Mouse (Mus musculus) megakaryocyte-erythroid progenitor cell, adult 5-6 weeks (primary cell): ENCODE measurements at regions not wholly inside any gene's neighbourhood (a gene's known extent, or its start where the extent isn't known, plus 50 kb on each side); places are given as distances from the start of the nearest gene placed in this dataset.

Source experiments
- ATAC-seq: replicated peaks from 2 replicates; pipeline ENCODE4 v1.8.0; 2016; ENCODE audit warnings: mild to moderate bottlenecking, inconsistent platforms; ENCODE audit not compliant: severe bottlenecking, poor library complexity, low FRiP score, low TSS enrichment

DNA sequence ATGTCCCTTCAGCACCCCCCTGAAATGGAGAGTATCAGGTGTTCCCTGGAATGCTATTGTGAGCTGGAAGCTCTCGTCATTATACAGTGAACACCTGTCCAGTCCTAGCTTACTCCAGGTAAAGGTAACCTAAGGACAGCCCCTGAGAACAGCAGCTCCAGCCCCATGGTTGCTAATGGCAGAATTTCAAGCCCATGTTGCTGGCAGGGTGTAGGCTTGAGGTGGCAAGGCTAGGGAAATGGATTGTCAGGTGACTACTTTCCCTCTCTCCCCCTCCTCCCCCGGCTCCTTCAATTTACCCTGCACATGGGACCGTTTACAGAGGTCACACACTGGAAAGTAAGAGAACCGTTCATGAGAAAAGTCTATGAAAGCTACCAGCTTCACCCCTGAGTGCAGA lies 93.2 kb upstream of the Cpeb4 start:
- no peak for ATAC-seq

DNA sequence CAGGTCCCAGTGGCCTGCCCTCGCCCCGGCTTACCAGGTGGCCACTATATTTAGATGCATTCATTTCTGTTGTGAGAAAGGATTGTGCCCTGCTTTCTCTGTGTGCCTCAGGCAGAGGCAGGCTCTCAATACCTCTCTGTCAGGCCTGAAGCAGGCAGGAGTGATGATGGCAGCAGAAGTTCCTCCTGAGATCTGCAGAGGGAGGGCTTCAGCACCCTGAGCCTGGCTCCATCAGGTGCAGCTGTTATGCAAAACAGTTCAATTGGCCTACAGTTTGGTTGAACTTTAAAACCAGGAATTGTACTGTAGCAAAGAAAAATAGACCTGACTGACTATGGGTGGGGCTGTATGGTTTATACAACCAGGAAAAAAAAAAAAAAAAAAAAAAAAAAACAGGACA lies 92.7 kb upstream of the Cpeb4 start:
- ATAC-seq, result no peak

DNA sequence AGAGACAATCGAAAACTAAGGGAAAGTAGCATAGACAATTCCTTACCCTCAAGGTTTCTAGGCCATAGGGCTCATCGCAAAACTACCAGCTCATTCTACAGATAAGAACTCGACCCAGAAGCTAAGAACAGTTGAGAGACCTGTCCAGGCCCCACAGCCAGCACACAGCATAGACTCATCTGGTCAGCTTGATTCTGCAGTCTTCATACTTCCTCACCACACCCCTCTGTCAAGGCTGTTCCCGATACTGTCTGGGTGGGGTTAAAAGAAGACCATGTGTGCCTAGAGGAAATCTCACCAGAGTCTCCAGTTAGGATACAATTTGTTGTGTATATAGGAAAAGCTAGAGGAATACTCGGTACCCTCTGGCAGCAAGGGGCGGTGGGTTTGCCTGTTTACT lies 91.0 kb upstream of the Cpeb4 start:
- ATAC-seq, result peak; percentile 53; the same call in 1 of the 2 replicates

DNA sequence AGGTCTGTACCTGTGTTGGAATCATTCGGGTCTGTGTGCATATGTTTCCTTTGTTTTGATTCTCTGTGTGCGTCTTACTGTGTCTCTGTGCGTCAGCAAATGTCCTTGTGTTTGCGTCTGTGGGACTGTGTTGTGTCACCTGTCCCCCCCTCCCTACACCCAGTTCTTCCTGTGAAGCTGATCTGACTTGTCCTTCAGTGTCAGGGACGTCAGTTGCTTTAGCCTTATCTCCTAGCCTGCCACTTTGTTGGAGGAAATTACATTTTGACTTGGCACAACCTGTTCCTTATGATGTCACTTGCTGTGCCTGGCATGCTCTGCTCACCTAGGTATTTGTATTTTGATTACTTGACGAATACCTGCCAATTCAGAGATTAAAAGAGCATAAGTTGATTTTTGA lies 90.4 kb upstream of the Cpeb4 start:
- no peak for ATAC-seq

DNA sequence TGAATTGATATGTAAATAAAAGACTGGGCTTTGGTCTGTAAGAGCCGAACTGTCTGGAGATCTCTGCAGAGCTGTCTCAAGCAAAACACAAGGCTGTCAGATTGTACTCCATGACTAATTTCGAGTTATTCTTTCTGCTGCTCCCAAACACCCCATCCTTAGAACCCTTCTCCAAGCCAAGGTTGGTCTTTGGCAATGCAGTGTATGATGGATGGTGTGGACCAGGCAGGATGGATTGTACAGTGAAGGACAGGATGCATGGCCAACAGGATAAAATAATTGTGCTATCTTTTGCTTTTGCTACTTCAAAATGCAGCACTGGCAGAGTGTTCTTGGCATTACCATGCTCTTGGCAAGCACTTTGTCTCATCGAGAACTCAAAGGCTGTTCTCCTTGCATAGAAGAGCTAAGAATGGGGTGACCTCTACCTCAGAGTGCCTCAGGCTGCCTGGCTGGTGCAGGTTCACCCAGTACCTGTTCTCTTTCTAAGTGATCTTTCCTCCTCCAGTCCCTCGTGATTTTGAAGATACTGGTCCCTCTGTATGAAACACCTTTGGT lies 88.4 kb upstream of the Cpeb4 start:
- no peak for ATAC-seq

DNA sequence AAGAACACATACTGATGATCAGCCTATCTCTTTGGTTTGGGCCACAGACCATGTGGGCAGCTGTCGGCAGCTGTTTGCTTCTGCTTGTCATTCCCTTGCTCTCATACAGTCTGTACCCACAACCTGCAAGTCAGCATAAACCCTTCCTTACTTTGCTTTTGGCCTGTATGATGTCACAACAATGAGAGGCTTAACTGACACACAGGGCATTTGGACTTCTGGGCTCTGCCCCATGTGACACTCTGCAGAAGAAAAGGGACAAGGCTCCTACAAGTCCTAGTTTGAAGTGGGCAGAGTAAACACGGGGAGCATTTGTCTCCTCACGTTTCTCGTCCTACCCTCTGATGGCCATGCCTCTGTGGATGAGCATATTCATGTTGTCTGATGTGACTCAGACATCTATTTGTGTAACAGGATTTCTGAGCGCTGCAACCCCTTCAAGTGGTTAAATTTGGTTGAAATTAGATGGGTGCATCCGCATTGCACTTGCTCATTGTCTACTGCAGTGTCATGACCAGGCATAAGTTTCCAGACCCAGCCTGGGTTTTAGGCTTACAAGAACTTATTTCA lies 87.6 kb upstream of the Cpeb4 start:
- ATAC-seq, result no peak

DNA sequence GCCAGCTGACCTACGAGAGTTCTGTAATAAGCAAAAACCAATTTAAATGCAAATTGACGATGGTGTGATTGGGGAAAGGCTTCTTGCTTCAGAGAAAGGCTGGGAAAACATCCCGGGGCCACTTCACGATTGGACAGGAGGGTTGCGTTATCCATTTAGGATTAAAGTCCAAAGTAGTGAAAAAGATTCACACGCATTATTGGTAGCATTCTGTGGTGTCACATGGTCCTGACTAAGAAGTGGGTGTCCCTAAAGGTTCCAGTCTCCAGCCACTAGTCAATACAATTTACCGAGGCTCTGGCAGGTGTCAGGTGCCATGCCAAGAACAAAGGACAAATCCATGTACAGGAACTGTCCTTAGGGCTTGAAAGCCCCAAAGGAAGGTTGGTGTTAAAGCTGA lies 86.9 kb upstream of the Cpeb4 start:
- no peak for ATAC-seq

DNA sequence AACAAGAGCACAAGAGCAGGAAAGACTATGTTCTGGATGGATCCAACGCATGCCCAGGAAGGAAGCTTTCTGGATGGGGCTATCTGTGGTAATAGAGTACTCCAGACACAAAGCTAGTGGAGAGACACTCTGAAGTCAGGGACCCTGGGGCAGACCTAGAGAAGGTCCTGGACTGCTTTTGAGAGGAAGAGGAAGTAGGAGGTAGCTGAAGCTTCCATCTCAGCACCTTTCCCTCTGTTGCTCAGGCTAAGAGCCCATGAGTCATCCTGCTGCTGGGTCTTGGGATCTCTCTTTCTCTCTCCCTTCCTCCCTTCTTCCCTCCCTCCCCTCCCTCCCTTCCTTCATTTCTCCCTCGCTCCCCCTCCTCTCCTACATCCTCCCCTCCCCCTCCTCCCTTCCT lies 84.6 kb upstream of the Cpeb4 start:
- no peak for ATAC-seq

DNA sequence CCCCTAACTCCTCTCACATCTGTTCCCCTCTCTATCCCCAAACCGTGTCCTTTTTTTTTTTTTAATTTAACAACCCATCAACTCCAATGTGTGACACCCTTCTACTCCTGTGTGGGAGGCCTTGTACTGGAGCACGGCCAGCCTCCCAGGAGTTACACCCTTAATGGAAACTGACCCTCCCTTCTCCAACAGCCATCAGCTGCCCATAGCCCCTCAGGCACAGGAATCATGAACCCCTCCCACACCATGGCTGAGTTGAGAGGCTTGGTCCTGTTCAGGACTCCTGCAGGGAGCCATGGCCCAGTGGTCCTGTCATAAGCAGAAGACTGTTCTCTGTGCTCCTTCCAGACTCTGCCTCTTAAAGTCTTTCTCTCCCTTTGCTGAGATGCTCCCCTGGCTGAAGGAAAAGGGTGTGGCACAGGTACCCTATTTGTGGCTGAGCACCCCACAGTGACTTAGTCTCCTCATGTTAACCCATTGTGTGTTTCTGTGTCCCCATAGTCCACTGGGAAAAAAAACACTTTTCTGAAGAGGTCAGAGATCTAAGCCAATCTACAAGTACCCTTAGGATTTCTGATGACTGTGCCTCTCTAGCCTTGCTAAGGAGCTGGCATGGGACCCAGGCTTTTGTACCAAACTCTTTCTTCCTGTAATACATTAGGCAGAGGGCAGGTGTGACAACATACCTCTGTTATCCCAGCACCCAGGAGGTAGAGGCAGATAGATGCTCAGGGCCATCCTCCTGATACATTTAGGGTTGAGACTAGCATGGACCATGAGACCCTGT lies 83.9 kb upstream of the Cpeb4 start:
- ATAC-seq, result no peak

DNA sequence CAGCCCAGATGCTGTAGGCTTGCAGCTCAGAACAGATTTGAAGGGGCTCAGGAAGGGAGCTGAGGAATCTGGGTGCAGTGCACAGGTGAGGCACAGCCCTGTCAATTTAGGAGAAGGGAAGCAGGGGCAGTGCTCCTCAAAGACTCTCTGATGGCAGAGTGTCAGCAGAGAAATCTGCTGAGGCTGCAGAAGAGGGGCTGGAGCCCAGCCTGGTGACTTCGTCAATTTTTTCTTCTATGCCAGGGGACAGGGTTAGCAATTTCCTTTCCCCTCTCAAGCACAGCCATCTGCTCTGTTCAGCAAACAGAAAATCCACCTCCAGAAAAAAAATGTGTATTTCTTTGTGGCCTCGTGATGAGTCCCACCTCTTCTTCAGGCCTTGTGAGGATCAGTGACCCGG lies 82.0 kb upstream of the Cpeb4 start:
- no peak for ATAC-seq

DNA sequence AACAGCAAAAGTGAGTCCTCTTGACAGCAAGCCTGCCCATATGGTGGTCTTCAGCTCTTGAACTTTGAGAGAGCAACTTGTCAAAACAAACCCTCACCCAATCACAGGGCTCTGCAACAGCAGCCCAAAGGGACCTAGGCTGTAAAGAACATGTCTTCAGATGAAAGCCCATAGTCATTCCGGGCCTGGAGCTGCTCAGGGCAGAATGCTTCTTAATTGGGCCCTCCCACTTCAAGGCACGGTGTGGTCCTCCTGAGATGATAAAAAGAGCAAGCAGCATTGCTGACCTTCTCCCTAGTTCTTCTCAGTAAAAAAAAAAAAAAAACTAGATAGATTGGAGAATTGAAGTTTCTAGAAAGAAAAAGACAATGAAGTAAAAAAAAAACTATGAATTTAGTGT lies 80.7 kb upstream of the Cpeb4 start:
- no peak for ATAC-seq

DNA sequence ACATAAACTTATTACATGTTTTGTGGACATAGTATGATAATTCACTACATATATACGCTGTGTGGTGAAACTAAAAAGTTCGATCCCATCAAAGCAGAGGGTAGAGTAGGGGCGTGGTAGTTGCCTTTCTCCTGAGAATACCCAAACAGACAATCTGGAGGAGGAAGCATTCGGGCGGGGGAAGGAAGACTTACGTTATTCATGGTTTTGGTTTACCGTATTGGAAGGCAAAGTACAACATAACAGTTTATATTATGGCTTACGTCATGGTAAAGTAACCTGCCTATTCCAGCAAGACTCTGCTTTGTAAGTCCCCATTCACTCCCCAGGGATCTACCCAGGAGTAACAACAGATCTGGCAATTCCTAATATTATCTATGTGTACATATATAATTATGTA lies 76.9 kb upstream of the Cpeb4 start:
- no peak for ATAC-seq

DNA sequence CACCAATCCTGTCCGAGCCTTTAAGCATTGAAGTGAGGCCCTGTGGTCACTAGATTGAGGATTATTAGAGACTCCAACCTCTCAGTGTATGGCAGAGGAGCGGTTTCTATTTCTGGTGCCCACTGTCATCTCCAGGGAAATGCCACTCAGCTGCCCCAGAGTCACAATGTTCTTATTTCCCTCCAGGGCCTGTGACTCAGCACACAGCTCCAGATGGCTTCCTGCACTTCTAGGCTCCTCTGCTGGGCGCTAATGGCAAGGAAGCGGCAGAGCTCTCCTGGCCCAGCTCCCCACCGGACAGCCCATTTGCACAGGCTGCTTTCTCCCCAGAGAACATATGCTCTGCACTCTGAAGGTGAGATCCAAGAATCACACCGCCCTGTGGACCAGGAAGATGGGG lies 75.8 kb upstream of the Cpeb4 start:
- ATAC-seq, result peak; percentile 62

DNA sequence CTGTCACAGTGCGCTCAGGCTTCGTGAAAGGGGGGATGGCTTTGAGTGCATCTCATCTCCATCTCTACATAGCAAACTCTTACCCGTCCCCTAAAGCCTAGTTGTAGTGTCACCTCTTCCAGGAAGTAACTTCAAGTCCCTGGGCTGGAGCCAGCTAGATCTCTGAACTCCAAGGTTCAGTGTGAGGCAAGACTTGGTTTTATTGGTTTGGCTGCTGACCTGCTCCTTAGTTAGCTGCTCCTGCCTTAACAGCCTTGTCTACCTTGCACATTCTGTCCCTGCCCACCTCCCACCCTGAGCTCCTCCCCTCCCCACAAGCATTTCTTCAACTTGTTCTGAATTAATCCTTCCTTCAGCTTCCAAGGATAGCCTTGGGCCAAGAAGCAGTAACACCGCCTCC lies 70.4 kb upstream of the Cpeb4 start:
- no peak for ATAC-seq

DNA sequence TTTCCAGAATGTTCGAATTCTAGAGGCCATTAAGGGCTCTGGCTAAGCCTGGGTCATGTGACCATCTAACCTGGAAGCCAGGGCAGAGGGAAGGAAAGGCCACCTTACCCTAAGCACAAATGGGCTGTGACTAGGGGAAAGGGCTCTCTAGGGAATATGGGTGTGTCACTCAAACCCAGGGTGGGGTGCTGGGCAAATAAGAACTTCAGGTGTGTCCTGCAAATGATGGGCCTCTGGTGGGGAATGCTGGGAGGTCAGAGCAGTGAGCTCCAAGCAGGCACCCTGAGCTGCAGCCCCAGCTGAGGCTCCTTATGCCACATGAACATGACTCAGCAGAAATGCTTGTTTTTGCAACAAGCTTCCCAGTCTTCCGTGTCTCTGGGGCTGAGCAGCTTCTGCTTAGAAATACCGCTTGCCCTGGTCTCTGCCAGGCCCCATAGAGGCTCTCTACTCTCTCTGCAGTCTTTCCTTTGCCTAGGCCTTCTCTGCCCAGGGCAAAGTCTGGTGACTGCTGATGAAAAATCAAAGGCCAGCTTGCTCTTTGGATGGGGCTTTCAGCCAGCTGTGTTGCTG lies 68.6 kb upstream of the Cpeb4 start:
- peak; percentile 61 for ATAC-seq

DNA sequence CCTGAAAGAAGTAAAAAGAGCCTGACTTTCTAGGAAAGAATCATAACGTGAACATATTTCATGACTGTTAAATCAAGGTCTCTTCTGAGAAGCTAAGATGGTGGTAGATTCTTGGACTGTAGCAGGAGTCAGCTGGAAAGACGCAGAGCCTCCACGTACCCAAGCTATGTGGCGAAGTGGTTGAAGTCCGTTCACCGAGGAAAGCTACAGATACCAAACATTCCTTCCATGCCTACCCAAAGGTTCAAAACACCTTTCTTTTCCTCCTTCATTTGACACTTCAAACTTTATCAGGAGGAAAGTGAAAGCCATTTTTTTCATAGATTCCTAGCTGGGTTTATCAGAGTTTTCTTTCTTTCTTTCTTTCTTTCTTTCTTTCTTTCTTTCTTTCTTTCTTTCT lies 67.5 kb upstream of the Cpeb4 start:
- no peak for ATAC-seq

DNA sequence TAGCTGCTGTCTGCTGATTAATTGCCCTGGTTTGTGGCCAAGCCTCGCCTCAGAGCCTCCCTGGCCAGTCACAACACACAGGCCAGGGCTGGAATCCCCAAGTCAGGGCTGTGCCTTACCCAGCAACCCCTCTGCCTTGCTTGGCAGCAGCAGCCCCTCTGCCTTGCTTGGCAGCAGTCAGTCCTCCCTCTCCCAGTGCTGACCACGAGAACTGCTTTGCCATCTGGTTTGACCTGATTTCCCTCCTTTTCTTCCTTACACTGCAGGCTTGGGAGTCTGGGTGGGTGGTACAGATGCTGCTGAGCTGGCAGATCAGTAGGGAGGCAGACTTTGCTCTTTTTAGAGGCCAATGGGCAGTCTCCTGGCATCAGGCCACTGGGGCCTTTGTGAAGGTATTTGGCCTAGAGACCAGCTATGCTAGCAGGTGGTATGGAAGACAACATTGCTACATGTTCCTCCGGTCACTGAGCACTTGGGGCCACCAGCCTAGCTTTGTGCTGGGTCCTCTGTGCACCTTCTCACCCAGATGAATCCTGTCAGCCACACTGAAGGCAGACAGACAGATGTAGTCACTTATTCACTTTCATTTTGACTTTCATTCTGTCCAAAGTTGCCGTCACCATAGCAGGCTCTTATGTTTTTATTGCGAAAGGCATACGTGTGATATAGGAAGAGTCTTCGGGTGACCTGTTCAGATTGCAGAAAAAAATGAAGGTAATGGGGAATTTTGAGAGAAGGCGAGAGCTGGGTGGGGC lies 64.4 kb upstream of the Cpeb4 start:
- ATAC-seq, result peak; percentile 36

DNA sequence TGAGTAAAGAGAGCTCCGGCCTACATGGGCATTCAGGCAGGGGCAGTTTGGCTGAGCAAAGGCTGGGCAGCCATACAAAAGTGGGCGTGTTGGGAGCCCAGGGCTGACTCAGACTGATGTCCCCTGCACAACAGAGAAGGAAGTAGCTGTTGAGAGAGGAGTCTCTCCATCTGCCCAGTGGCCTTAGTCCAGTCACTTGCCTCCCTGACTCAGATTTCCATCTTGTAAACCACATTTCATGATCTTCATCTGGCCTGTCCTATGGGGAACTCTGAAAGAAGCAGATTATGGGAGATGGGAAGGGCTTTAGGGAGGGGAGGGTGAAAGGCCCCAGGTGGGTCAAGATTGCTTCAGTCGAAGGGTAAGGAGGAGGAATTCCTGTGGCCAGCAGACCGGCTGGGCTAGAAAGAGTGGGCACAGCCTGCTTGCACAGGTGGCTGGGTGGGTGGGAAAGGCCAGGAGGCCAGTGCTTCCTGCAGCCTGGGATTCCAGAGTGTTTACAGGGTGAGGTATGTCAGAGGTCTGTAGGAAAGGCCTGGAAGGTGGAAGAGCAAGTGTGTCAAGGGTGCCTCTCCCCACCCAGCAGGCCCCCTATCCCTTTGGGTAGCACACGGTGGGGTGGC lies 63.7 kb upstream of the Cpeb4 start:
- ATAC-seq, result no peak

DNA sequence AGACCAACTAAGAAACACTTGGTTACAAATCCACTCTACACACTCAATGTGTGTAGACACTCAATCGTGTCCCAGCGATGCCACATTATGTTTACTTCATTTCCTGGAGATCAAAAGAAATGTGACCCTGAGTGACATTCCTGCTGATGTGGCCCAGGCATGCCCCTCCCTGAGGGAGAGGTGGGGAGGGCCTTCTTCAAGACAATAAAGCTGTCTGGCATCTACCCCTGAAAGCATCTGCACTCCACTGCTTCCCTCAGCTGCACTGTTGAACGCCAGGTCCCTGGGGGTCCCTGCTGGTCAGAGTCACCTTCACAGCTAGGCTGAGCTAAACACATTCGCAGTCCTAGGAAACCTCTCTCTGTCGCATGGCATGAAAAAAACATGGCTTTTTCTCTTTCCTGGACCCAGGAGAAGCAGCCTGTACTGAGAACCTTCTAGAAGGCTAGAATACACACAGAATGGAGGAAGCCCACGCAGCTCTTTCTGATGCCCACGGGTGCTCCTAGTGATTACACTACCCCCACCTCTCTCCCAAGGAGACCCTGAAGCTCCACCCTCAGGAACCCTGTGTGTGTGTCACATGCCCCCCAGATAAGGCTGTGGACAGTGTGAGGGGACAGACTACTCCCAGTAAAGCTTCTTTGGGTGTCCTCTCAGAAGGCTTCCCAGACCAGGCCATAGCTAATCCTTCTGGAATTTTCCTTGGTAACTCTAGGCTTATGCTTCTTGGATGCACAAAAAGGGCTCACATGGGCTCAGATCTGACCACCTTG lies 61.8 kb upstream of the Cpeb4 start:
- no peak for ATAC-seq
